9 mouse cellular contexts compared by ENCODE assay signal in the genomic region with DNA sequence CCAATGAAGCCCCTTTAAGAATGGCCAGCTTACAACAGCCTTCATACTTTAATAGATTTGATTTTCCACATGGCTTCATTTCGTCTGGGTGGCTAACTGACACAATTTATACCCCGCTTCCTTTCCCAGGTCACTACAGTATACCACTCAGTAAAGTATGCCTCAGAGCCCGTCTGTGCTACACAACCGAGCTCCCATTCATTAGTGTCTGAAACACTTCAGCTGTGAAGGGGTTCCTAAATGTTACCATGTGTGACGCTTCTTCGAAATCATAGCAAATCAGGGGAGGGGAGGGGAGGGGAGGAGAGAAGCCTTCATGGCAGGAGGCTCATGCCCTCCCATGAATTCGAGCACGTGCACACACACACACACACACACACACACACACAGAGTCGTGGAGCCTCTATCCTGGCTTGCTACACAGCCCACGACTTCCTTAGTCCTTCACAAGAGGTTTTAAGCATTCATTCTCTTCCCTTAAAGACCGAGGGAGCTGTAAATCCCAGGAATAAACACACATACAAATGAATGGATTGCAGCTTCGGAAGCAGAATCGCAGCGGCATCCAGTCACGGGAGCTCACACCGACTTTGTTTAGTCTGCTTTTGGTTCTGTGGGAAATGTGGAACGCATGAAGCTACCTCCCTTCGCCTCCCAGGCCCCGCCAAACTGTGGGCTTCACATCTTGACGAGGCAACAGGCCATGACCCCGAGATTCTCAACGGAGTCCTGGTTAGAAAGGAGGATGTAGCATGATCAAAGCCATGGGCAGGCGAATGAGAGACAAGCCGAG.
A peak's percentile ranks its signal among the peaks of the same experiment; 100 is the strongest.
DNase-seq lines count a peak whose midpoint lies in the region; ATAC-seq and TF ChIP-seq lines count a peak whose summit lies in the region.
"Had no signal": no experiment of that assay in that cellular context is flagged by ENCODE, and none has a peak within 500 bp of the region (broad histone marks: within the 10 kb centered on the region; RNA-seq: fewer than 3 reads in every experiment).

No protein-coding gene starts in this region.

- DNase-seq in lung, adult 18-20 months, result no peak
- DNase-seq in hindbrain, embryonic 10.5 days (ENCODE audit: low spot score), result peak; percentile 36
- DNase-seq in liver, postnatal 0 days, result no peak
- no peak for DNase-seq in stomach, postnatal 0 days (ENCODE audit: low spot score)
- no peak for DNase-seq in adrenal gland, postnatal 25 days
- no peak for DNase-seq in urinary bladder, postnatal 14 days (ENCODE audit: low spot score)
- DNase-seq in thymus, postnatal 10 days (ENCODE audit: low spot score in 2 of 2), result no peak
- DNase-seq: kidney, adult 11 months had no signal

- H3K4me1 ChIP-seq in lung, embryonic 16.5 days (replicated peaks; ENCODE audit: control insufficient read depth, insufficient read depth, low read length), result peaks cover 7% of the 10 kb centered on the region
- peaks cover 39% of the 10 kb centered on the region for H3K4me1 ChIP-seq in hindbrain, embryonic 10.5 days (replicated peaks)
- no peaks in the 10 kb centered on the region for H3K4me1 ChIP-seq in liver, postnatal 0 days (ENCODE audit: insufficient read depth)
- H3K4me1 ChIP-seq in stomach, postnatal 0 days (replicated peaks; ENCODE audit: control insufficient read depth, insufficient read depth), result no peaks in the 10 kb centered on the region

- H3K9me3 ChIP-seq in lung, embryonic 16.5 days (ENCODE audit: control insufficient read depth, low read length), result no peaks in the 10 kb centered on the region
- H3K9me3 ChIP-seq in hindbrain, embryonic 10.5 days, result no peaks in the 10 kb centered on the region
- H3K9me3 ChIP-seq in liver, postnatal 0 days (ENCODE audit: low read length), result no peaks in the 10 kb centered on the region
- no peaks in the 10 kb centered on the region for H3K9me3 ChIP-seq in stomach, postnatal 0 days (ENCODE audit: control insufficient read depth, low read length)

- no peaks in the 10 kb centered on the region for H3K36me3 ChIP-seq in lung, embryonic 16.5 days (ENCODE audit: control insufficient read depth, insufficient read depth, low read length)
- H3K36me3 ChIP-seq in hindbrain, embryonic 10.5 days, result peaks cover 47% of the 10 kb centered on the region
- no peaks in the 10 kb centered on the region for H3K36me3 ChIP-seq in liver, postnatal 0 days (replicated peaks; ENCODE audit: insufficient read depth, low read length)
- no peaks in the 10 kb centered on the region for H3K36me3 ChIP-seq in stomach, postnatal 0 days (ENCODE audit: control insufficient read depth, insufficient read depth, low read length)

- H3K4me3 ChIP-seq in lung, embryonic 16.5 days (ENCODE audit: low read length), result no peak overlapping the region
- H3K4me3 ChIP-seq in hindbrain, embryonic 10.5 days, result no peak overlapping the region
- no peak overlapping the region for H3K4me3 ChIP-seq in liver, postnatal 0 days (ENCODE audit: low read depth, low read length)
- H3K4me3 ChIP-seq in stomach, postnatal 0 days (ENCODE audit: low read depth, low read length), result peak overlapping the region; percentile 10; the same call in 1 of the 2 replicates

- no peak for TF ChIP-seq CTCF in liver, postnatal 0 days (IDR thresholded peaks at IDR 0.05; ENCODE audit: low read depth)
- no peak for TF ChIP-seq CTCF in stomach, postnatal 0 days (IDR thresholded peaks at IDR 0.05; ENCODE audit: low read depth)

- no peak for ATAC-seq in lung, embryonic 16.5 days (ENCODE audit: low read depth)
- ATAC-seq in liver, postnatal 0 days, result no peak
- ATAC-seq in stomach, postnatal 0 days (ENCODE audit: low FRiP score, low TSS enrichment), result no peak

- H3K9ac ChIP-seq in lung, embryonic 16.5 days (ENCODE audit: low read length), result no peak overlapping the region
- no peak overlapping the region for H3K9ac ChIP-seq in liver, postnatal 0 days (replicated peaks)
- H3K9ac ChIP-seq in stomach, postnatal 0 days (ENCODE audit: low read length), result no peak overlapping the region

- H3K4me2 ChIP-seq in lung, embryonic 16.5 days (ENCODE audit: low read depth, low read length), result peak overlapping the region; percentile 25
- H3K4me2 ChIP-seq in liver, postnatal 0 days (ENCODE audit: low read depth, low read length), result peak overlapping the region; percentile 46; the same call in 1 of the 2 replicates
- peak overlapping the region; percentile 39 for H3K4me2 ChIP-seq in stomach, postnatal 0 days (replicated peaks; ENCODE audit: low read depth)

- H3K27ac ChIP-seq in lung, embryonic 16.5 days (ENCODE audit: low read length), result no peak overlapping the region
- peak overlapping the region; percentile 67 for H3K27ac ChIP-seq in hindbrain, embryonic 10.5 days
- 0 out of 2 replicates have a peak overlapping the region, but pooled peaks have one; percentile 49 for H3K27ac ChIP-seq in liver, postnatal 0 days (ENCODE audit: low read depth)
- no peak overlapping the region for H3K27ac ChIP-seq in stomach, postnatal 0 days (replicated peaks)

- WGBS in lung, embryonic 16.5 days, result 35% methylated on average over 24 of the region's 24 CpGs
- 45% methylated on average over 24 of the region's 24 CpGs for WGBS in hindbrain, embryonic 10.5 days
- 73% methylated on average over 24 of the region's 24 CpGs for WGBS in liver, postnatal 0 days (ENCODE audit: insufficient replicate concordance)
- 34% methylated on average over 24 of the region's 24 CpGs for whole genome bisulfite sequencing in stomach, postnatal 0 days

- no peak for TF ChIP-seq EP300 in liver, postnatal 0 days (IDR thresholded peaks at IDR 0.05; ENCODE audit: low read depth)
- no peak for TF ChIP-seq EP300 in stomach, postnatal 0 days (optimal IDR thresholded peaks at IDR 0.05)

- no peaks in the 10 kb centered on the region for H3K27me3 ChIP-seq in lung, embryonic 16.5 days (ENCODE audit: control insufficient read depth, insufficient read depth, low read depth, low read length)
- H3K27me3 ChIP-seq in hindbrain, embryonic 10.5 days (ENCODE audit: insufficient read depth, poor library complexity, severe bottlenecking), result no peaks in the 10 kb centered on the region
- no peaks in the 10 kb centered on the region for H3K27me3 ChIP-seq in liver, postnatal 0 days (ENCODE audit: insufficient read depth, low read length)
- no peaks in the 10 kb centered on the region for H3K27me3 ChIP-seq in stomach, postnatal 0 days (ENCODE audit: control insufficient read depth, insufficient read depth, low read length)

Comparison
In these comparisons a context has a peak if more than half of its experiments do, and no peak if none do; other contexts are left out.
1. H3K27ac ChIP-seq: peak in hindbrain, embryonic 10.5 days (single experiment) and liver, postnatal 0 days (single experiment); none in lung, embryonic 16.5 days (single experiment) and stomach, postnatal 0 days (single experiment).
2. Peak in every context shown above with its lines, with median percentiles within 50 percentile points of each other: H3K4me2 ChIP-seq.